Mouse (Mus musculus) urinary bladder, adult 2 months (tissue): ENCODE results near the gene Atrnl1. TPM values are rescaled to one million over a fixed set of nuclear protein-coding genes. Genes with fewer than 3 reads are reported as not detected.

ENCODE experiments used
- DNase-seq: peaks from one replicate; pipeline ENCODE4 v3.0.0; 2022; ENCODE audit warnings: low spot score
- polyA plus RNA-seq: library from polyadenylated mRNA; depleted of rRNA; stranded (reverse); fragments of >200 nt; gene quantifications from 2 replicates; pipeline ENCODE4 v1.2.3, GENCODE M21; 2012

Gene Atrnl1
- polyA plus RNA-seq, 1 experiment, result 10.9 TPM

DNA sequence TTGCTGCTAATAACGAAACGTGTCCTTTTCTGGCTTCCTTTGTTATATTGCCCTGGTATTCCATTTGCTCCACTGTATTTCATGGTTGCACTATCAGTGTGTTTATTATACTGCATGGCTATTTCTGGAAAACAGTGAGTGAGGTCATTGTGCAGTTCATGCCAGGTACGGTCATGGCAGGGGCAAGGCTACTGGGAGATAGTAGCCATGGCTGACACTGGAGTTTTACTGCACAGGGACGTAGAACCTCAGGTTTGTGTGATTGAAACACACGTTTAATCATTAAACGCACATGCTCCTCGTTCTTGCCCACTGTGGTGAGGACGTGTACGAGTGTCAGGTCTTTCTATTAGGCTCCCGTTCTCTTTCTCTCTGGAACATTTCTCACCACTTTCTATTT is 314.8 kb downstream of the Atrnl1 start:
- no peak for DNase-seq

DNA sequence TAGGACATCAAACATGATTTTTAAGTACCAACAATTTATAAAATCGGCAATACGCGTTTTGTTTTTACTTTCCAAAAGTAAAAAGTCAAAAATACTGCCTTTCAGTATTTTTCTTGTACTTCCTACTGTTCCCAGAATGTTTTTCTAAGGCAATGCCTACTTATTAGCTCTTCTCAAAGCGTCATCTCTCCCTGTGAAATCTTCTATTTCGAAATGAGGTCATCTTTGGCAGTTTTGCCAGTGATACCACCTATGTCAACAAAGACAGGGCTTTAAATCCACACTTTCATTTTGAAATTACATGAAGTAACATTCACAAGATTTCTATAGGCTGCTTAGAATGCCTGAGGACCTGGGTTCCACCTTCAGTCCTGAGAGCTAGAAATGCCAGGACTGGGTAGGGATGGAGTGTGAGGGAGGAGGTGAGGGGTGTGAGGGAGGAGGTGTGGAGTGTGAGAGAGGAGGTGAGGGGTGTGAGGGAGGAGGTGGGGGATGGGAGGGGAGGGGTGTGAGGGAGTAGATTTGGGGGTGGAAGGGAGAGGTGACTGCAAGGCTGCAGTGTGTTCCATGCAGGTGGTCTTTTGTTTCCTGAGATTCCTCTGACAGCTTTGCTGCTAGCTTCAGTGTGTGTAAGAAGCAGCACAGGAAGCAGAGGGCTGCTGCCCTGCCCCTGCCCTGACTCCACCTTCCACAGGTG is 315.5 kb downstream of the Atrnl1 start:
- no peak for DNase-seq

DNA sequence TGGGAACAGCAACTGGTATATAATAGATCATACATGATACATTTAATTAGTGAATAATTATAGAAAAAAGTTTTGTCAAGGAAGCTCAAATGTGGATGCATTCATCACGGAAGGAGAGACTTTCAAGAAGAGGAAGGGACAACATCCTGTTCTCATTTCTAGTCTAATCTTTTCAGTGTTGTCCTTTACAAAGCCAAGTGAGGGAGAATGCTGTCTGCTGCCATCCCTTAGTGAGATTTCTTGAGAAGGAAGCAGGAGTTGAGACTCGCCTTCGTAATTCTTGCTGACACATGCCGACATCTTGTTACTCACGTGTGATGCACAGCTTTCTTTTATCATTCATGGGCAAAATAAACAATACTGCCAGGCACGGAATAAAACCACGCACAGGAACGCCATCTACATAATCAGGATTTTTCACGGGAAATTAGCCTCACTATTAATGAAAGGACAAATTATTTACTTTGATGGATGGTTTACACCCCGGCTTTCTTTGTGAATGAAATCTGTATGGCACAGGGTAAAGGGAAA is 316.2 kb downstream of the Atrnl1 start:
- DNase-seq, result no peak

DNA sequence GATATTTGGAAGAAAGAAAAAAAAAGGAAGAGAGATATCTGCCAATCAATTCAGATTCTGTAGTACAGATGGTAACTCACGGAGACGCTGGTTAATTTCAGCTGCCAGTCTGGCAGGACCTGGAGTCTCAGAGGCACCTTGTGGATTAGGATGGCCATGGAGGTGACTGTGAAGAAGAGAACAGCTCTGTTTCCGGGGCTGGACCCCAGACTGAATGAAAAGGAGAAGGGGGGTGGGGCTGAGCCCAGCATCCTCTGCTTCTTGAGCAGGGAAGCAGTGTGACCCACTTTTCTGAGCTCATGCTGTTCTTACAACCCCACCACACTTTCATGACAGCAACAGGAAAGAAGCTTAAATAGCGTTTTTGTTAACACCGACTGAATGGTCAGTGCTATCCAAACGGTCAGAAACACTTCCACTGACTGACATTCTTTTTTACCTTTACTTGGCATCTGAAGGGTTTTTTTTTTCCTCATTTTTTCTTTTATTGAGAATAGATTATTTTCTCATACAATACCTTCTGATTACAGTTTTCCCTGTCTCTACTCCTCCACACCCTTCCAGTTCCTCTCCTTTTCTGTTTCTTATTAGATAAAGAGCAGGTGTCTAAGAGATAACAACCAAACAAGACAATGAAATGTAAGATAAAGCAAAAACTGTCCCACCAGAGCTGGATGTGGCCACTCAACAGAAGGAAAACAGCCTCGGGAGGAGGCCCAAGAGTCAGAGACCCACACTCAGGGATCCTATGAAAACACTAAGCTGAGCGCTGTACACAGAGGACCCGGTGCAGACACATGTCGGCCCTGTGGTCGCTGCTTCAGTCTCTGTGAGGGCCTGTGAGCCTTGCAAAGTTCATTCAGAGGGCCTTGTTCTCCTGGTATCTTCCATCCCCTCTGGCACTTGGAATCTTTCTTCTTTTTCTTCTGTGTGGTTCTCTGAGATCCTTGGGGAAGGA is 317.0 kb downstream of the Atrnl1 start:
- DNase-seq, result no peak

GRCm38 (mm10) chr19:57931626-57932025 is 320.8 kb downstream of the Atrnl1 start:
- no peak for DNase-seq

DNA sequence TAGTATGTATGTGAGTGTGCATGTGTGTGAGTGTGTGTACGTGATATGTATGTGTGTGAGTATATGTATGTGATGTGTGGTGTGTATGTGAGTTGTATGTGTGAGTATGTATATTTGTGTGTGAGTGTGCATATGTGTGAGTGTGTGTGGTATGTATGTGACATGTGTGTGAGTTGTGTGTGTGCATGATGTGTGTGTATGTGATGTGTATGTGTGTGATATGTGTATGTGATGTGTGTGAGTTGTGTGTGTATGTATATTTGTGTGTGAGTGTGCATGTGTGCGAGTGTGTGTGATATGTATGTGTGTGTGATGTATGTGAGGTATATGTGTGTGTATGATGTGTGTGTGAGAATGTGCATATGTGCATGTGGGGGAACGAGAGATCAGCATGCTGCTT is 326.0 kb downstream of the Atrnl1 start:
- DNase-seq, result no peak

GRCm38 (mm10) chr19:57939166-57939565 is 328.3 kb downstream of the Atrnl1 start:
- no peak for DNase-seq

DNA sequence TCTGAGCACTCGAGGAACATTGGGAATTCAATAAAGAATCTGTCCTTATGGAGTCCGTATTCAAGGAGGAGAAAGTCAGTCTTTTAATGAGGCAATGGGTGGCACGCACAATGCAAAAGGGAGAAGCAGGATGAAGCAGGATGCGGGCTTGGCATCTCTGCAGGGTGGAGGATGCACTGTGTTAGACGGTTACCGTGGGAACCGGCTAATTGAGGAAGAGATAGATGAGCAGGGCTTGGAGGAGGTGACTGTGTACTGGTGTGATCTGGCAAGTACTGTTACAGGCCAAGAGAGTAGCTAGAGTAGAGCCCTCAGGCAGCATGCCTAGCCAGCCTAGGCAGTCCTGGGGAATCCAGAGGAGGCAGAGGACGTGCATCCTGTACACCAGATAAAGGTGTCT is 330.7 kb downstream of the Atrnl1 start:
- DNase-seq, result no peak

- DNase-seq, result no peak
Measured at GRCm38 (mm10) chr19:57942281-57942680, 331.4 kb downstream of the Atrnl1 start.

GRCm38 (mm10) chr19:57943308-57943707 is 332.5 kb downstream of the Atrnl1 start:
- no peak for DNase-seq

DNA sequence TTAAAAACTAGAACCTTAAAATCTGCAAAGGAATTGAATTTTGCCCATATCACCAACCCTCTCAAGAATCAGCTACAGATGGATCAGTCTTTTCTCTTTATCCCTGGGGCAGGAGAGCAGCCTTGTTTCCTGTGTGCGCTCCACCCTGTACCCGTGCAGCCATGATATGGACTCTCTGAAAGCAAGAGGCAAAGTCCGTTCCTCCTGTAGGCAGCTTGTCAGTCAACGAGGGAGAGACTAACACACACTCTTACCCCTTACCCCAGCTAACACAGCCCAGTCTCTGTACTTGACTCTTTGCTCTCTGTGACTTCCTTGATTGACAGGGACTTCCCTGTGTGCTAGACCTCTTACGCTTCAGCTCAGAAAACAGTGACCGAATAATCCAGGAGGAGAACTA is 333.8 kb downstream of the Atrnl1 start:
- no peak for DNase-seq

DNA sequence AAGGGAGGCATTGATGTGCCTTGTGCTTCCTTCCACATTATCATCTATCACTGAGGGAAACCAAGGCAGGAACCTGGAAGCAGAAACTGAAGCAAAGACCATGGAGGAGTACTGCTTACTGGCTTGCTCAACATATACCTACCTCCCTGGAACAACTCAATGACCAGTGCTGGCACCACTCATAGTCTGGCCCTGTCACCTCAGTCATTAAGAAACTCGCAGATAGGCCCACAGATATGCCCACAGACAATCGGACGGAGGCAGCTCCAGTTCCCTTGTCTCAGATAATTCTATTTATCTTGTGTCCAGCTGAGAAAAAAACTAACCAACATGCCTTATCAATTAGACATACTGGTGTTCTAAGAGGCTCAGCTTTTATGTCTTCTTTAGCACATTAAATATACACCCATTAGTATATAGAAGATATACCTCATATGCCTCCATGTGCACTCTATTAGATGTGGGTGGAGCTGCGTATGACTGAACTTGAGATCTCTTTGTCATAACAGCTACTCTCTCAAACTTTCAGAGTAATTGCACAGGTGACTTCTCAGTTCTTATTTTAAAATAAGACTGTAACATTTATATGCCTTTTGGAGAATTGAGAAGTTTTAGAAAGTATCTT is 334.9 kb downstream of the Atrnl1 start:
- DNase-seq, result no peak

DNA sequence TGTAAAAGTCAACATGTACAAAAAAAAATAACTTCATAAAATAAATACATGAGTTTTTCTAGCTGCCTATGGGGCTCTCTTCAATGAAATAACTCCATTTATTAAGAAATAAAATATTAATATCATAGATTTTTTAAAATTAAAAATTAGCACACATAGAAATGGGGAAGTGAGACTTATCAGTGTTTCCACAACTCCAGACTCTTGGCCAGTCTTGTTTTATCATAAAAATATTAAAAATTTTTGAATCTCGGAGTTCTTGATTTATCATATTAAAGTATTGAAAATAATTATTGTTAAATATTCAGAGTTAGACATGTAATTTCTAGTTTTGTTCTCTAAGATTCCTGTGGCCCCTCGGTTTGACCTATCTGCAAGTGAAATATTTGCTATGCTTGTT is 337.7 kb downstream of the Atrnl1 start:
- no peak for DNase-seq

GRCm38 (mm10) chr19:57949260-57949917 is 338.6 kb downstream of the Atrnl1 start:
- no peak for DNase-seq

DNA sequence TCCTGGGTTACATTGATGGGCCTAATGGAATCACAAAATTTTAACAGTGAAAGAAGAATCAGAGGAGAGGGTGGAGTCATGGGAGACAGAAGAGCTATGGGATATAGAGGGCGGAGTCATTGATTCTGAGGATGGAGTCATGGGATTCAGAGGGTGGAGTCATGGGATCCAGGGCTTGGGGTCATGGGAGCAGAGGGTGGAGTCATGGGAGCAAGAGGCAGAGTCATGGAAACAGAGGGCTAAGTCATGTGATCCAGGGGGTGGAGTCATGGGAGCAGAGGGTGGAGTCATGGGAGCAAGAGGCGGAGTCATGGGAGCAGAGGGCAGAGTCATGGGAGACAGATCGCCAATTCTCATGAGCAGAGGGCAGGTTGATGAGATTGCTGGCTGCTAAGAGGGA is 343.3 kb downstream of the Atrnl1 start:
- no peak for DNase-seq

- DNase-seq, result no peak
Measured at GRCm38 (mm10) chr19:57956459-57956858, 345.6 kb downstream of the Atrnl1 start.

GRCm38 (mm10) chr19:57957363-57957762 is 346.5 kb downstream of the Atrnl1 start:
- DNase-seq, result no peak

DNA sequence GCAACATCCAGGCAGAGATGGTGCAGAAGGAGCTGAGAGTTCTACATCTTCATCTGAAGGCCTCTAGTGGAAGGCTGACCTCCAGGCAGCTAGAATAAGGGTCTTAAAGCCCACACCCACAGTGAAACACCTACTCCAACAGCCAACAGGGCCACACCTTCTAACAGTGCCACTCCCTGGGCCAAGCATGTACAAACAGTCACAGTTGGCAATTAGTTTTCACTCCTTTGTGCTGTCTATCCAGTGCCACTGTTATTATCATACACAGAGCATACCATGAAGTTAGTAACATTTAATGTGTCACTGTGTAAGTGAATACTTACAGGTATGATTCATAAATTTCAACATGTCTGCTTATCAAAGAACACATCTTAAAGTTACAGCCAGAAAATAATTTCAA is 347.3 kb downstream of the Atrnl1 start:
- DNase-seq, result no peak

- DNase-seq, result no peak
Measured at GRCm38 (mm10) chr19:57958726-57959125, 347.9 kb downstream of the Atrnl1 start.

DNA sequence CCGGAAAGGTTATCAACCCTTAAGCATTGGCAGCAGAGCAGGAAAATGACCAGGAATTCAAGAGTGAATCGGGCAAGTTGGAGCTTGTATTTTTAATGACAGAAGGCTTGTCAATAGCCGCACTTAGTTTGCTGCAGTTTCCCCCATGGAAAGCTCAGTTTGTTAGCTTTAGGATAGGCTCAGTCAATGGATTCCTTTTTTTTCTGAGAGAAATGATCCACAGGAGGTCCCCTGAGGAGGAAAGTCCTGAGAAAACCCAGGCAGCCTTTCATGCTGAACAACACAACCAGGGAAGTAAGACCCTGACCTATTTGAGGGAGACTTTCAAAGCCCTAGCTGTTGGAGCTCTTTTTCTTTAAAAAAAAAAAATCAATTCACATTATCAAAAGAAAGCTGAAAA is 350.5 kb downstream of the Atrnl1 start:
- DNase-seq, result no peak

GRCm38 (mm10) chr19:57961738-57962640 is 351.2 kb downstream of the Atrnl1 start:
- no peak for DNase-seq
